Mouse (Mus musculus) macrophage (primary cell): ENCODE measurements around the gene Olfm4. TPM values are rescaled to one million over a fixed set of nuclear protein-coding genes. Genes with fewer than 3 reads are reported as not detected.

ENCODE experiments used
- H3K27ac ChIP-seq: fragments of 350-480 bp; formaldehyde crosslinking; 2 replicates; pipeline ENCODE4 v1.9.0; 2021
- H3K36me3 ChIP-seq: fragments of 350-480 bp; formaldehyde crosslinking; 2 replicates; pipeline ENCODE4 v1.9.0; 2021; ENCODE audit errors: inconsistent target
- H3K4me3 ChIP-seq: fragments of 350-480 bp; formaldehyde crosslinking; 2 replicates; pipeline ENCODE4 v1.9.0; 2021; ENCODE audit errors: inconsistent target
- H3K79me2 ChIP-seq: fragments of 350-480 bp; formaldehyde crosslinking; 2 replicates; pipeline ENCODE4 v1.9.0; 2021; ENCODE audit errors: inconsistent target
- WGBS: methylation state at CpG from one replicate; pipeline ENCODE4 v1.1.7; 2026; ENCODE audit warnings: inconsistent platforms; ENCODE audit not compliant: missing documents; 5-methylcytosine and 5-hydroxymethylcytosine counted together
- polyA plus RNA-seq: library from polyadenylated mRNA; stranded (reverse); fragments of 250-400 nt; gene quantifications from 3 replicates; pipeline ENCODE4 v1.2.4, GENCODE M21; 2018; ENCODE audit warnings: inconsistent platforms
- total RNA-seq, 78 experiments: library from RNA; depleted of rRNA; stranded (reverse); fragments of 250-400 nt; gene quantifications; 1 replicate in 9 of 78; 2 replicates in 24 of 78; 3 replicates in 43 of 78; 4 replicates in 2 of 78; pipeline ENCODE4 v1.2.4; 2018; ENCODE audit warnings: inconsistent platforms in 56 of 78

Gene Olfm4
- total RNA-seq (2018; cell fraction: chromatin; rRNA removed): not detected
- total RNA-seq (2018; cell fraction: cytosol; rRNA removed): under 1 TPM in 20 of 26 experiments, not detected in 6; 0.04 to 0.85 (median 0.14) TPM
- total RNA-seq (2018; cell fraction: nucleus; rRNA removed): 1 to 10 TPM in 1 of 26 experiments, under 1 TPM in 8, not detected in 17; 0.20 to 2.3 (median 0.29) TPM
- 0.20 to 0.76 TPM in 2 of 3 replicates, not detected in the other for polyA plus RNA-seq

GRCm38 (mm10) chr14:79983781-79984180 is at the start of gene Olfm4:
Gene Olfm4, plus strand, starts transcription at chr14:79984081.
- H3K4me3 ChIP-seq: no peak within 1 kb of the TSS
- H3K79me2 ChIP-seq: no peaks in the 10 kb centered on the region
- 67% methylated on average over 2 of the region's 2 CpGs for WGBS
- H3K36me3 ChIP-seq: no peaks in the 10 kb centered on the region
- H3K27ac ChIP-seq: no peak within 1 kb of the TSS

- Histone ChIP-seq H3K36me3 (no peaks in the 10 kb centered on the region), H3K4me3 (no peak overlapping the region), H3K79me2 (no peaks in the 10 kb centered on the region), H3K27ac (no peak overlapping the region)
- WGBS: 66% methylated on average over 4 of the region's 4 CpGs
Observed at GRCm38 (mm10) chr14:79934426-79934825, 49.5 kb upstream of the Olfm4 start.

DNA sequence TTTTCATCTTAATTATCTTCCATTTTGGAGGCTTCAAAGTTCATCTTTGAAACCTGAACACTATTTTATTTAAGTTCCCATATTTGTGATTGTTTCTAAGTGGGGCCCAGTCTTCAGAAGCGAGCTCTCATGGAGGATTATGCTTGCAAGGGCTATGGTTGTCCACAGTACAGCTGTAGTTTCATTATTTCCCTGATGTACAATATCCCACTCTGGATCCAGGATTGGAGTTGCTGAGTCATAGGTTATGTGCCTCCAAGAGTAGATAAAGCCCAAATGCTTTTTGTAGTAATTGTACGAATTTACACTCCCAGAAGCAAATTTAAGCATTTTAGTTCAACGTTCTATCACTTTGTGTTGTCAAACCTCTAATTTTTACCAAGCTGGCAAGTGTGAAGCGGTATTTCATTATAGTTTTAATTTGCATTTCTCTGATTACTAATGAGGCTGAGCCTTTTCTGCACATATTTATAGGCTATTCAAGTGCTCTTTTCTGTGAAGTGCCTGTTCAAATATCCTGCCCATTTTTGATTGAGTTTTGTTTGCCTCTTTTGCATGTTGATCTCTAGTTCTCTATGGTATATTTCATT is 46.9 kb upstream of the Olfm4 start:
- no peak overlapping the region for H3K4me3 ChIP-seq
- 83% methylated on average over 4 of the region's 4 CpGs for WGBS
- H3K79me2 ChIP-seq: no peaks in the 10 kb centered on the region

GRCm38 (mm10) chr14:79945876-79946275 is 38.0 kb upstream of the Olfm4 start:
- Histone ChIP-seq H3K4me3 (no peak overlapping the region), H3K27ac (no peak overlapping the region), H3K36me3 (no peaks in the 10 kb centered on the region), H3K79me2 (no peaks in the 10 kb centered on the region)
- 64% methylated on average over 2 of the region's 2 CpGs for WGBS

More for the DNA sequence above, 46.9 kb upstream of the Olfm4 start:
- Histone ChIP-seq H3K27ac (no peak overlapping the region), H3K36me3 (no peaks in the 10 kb centered on the region)

GRCm38 (mm10) chr14:79955678-79956077 is 28.2 kb upstream of the Olfm4 start:
- no peaks in the 10 kb centered on the region for H3K36me3 ChIP-seq
- no peak overlapping the region for H3K27ac ChIP-seq
- no peaks in the 10 kb centered on the region for H3K79me2 ChIP-seq
- WGBS: 63% methylated on average over 3 of the region's 3 CpGs
- no peak overlapping the region for H3K4me3 ChIP-seq

GRCm38 (mm10) chr14:79957789-79958487 is 25.9 kb upstream of the Olfm4 start:
- Histone ChIP-seq H3K4me3 (no peak overlapping the region), H3K36me3 (no peaks in the 10 kb centered on the region), H3K27ac (no peak overlapping the region), H3K79me2 (no peaks in the 10 kb centered on the region)
- 87% methylated on average over 15 of the region's 15 CpGs for WGBS

DNA sequence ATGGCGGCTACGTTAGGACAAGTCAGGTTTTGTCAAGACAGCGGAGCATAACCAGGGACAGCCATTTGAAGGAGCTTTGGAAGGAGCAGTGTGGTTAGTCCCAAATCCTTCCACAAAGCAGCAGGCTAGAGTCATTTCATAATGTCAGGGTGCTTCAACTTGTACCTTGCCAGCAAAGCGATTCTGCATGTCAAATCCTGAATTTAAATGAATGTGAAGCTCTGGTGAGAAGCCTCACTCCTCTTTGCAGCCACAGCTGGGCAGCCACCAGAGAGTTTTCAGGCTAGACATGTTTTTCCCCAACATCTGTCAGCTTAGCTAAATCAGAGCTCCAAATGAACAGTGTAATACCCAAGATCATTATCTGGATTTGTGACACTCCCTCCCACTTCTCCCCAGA is 22.7 kb upstream of the Olfm4 start:
- H3K4me3 ChIP-seq: no peak overlapping the region
- H3K36me3 ChIP-seq: no peaks in the 10 kb centered on the region
- H3K79me2 ChIP-seq: no peaks in the 10 kb centered on the region
- H3K27ac ChIP-seq: no peak overlapping the region
- WGBS: 70% methylated on average over 4 of the region's 4 CpGs

DNA sequence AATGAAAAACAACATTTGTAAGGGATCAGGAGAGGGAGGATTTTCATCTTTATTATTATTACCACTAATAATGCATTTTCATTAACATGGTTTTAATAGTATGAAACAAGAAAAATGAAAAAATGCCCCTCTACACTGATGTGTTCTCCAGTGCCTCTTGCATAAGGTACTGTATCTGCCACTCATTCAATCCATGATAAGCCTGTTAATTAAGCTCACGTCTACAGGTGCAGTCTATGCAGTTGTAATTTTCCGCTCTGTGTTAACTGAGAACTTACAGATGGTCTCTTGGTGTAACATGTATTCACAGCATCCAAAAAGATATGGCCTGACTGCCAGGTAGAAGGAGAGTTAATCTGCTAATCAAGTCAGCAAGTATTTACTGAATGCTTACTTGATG is 22.3 kb upstream of the Olfm4 start:
- Histone ChIP-seq H3K27ac (no peak overlapping the region), H3K79me2 (no peaks in the 10 kb centered on the region), H3K4me3 (no peak overlapping the region), H3K36me3 (no peaks in the 10 kb centered on the region)
- 89% methylated on average over 2 of the region's 2 CpGs for WGBS

DNA sequence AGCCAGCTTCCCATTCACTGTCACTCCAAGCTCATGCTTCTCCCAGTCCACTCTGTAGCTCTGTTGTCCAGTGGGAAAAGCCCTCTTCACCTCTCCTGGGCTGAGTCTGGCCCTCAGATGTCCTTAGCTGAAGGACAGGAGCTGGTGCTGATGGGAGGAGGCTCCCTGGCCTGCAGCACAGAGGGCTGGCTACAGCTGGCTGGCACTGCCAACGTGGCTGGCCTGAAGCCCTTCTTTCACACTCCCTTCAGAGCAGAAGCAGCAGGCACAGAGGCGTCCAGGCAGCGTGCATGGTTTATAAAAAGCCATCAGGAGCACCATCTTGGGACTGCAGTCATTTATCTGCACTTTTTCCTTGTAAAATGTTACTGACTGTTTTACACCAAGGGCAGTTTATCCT is 13.7 kb upstream of the Olfm4 start:
- Histone ChIP-seq H3K27ac (no peak overlapping the region), H3K4me3 (no peak overlapping the region), H3K36me3 (no peaks in the 10 kb centered on the region), H3K79me2 (no peaks in the 10 kb centered on the region)
- WGBS: 70% methylated on average over 3 of the region's 3 CpGs

DNA sequence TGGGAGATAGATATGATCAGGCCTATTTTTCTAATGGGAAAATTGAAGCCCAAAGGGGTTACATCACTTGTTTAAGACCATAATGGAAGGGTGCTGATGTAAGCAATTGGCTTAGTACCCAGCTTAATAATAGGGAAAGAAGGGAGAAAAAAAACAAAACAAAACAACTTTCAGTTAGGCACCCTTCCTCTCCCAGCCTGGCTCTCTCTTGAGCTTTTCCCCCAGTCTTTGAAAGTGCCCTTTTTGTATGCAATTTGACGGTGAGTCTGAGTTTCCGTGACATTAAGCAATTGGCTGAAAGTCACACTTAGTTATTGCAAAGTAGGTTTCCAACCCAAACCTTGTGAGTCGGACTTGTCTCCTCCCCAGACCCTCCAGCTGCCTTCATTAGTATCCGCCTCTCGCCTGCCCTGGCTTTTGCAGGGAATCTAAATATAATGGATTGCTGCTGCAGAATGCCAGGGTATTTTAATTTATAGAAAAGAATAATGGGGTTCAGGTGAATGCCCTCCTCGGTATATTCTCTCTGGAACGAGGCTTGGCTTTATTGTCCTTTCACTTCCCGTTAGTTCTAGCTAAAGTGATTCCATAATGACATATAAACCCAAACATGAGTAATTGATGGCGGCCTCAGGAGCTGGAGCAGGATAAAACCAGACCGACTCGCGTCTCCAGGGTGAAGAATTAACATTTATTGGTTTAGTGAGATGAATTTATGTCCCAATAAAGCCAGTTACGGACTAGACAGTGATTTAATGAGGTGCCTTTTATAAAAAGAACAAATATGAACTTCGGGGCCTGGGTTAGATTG is 12.7 kb upstream of the Olfm4 start:
- no peak overlapping the region for H3K27ac ChIP-seq
- H3K4me3 ChIP-seq: no peak overlapping the region
- H3K79me2 ChIP-seq: no peaks in the 10 kb centered on the region
- no peaks in the 10 kb centered on the region for H3K36me3 ChIP-seq
- 87% methylated on average over 14 of the region's 14 CpGs for WGBS

GRCm38 (mm10) chr14:79981437-79981836 is 2.4 kb upstream of the Olfm4 start:
- Histone ChIP-seq H3K4me3 (no peak overlapping the region), H3K79me2 (no peaks in the 10 kb centered on the region), H3K27ac (no peak overlapping the region), H3K36me3 (no peaks in the 10 kb centered on the region)
- WGBS: 90% methylated on average over 4 of the region's 4 CpGs

- WGBS: 88% methylated on average over 7 of the region's 7 CpGs
Observed at GRCm38 (mm10) chr14:79985137-79985670, 1.3 kb downstream of the Olfm4 start.

GRCm38 (mm10) chr14:79985696-79986095 is 1.8 kb downstream of the Olfm4 start:
- Histone ChIP-seq H3K36me3 (no peaks in the 10 kb centered on the region), H3K27ac (no peak overlapping the region), H3K79me2 (no peaks in the 10 kb centered on the region), H3K4me3 (no peak overlapping the region)
- WGBS: 100% methylated on average over 2 of the region's 2 CpGs

More at GRCm38 (mm10) chr14:79985137-79985670, 1.3 kb downstream of the Olfm4 start:
- no peak overlapping the region for H3K27ac ChIP-seq
- H3K36me3 ChIP-seq: no peaks in the 10 kb centered on the region
- H3K4me3 ChIP-seq: no peak overlapping the region
- no peaks in the 10 kb centered on the region for H3K79me2 ChIP-seq

DNA sequence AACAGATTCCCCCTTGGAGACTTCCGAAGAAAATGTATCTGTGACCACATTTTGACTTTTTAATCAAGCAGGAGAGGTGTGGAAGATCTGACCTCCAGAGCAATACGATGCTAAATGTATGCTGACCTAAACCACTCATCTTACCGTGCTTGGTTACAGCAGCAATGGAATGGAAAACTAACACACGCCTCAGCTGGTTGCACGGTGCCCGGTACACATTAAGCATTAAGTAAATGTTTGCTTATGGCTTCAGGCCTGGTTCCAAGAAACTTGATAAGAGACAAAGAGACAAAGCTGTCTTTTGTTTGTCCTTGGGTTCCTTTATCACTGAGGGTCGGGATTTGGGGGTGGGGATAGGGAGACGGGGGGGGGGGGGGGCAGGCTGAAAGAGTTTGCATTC is 3.0 kb downstream of the Olfm4 start:
- Histone ChIP-seq H3K36me3 (no peaks in the 10 kb centered on the region), H3K79me2 (no peaks in the 10 kb centered on the region), H3K27ac (no peak overlapping the region), H3K4me3 (no peak overlapping the region)
- 83% methylated on average over 8 of the region's 8 CpGs for WGBS
